Mouse (Mus musculus): ENCODE measurements around the gene Sept1.

- TF ChIP-seq POLR2A (IDR thresholded peaks at IDR 0.05; ENCODE audit: extremely low read depth, insufficient read depth, low read length) (peak; percentile 74; the same call in 1 of the 2 replicates), CTCF (IDR thresholded peaks at IDR 0.05; ENCODE audit: low read depth, low read length) (peak; percentile 82)
Measured at GRCm38 (mm10) chr7:127208553-127209438, 24.1 kb downstream of the Sept1 start, which contains the start of gene Mylpf.

Data from liver, adult 2 months (tissue).